Mouse (Mus musculus) CH12.LX (cell line): ENCODE results near the gene Kif24. TPM values are rescaled to one million over a fixed set of nuclear protein-coding genes. Genes with fewer than 3 reads are reported as not detected.

Source experiments
- DNase-seq: peaks from one replicate; pipeline ENCODE4 v3.0.0-alpha.2; 2013; ENCODE audit errors: extremely low read depth
- H3K27ac ChIP-seq: 2 replicates; pipeline ENCODE4 v1.5.1; 2012; ENCODE audit warnings: low read depth, mild to moderate bottlenecking, control low read depth, moderate library complexity; ENCODE audit not compliant: insufficient read depth
- H3K27me3 ChIP-seq: replicated peaks from 2 replicates; pipeline ENCODE3; 2012; ENCODE audit warnings: inconsistent platforms
- H3K36me3 ChIP-seq, 2 experiments: replicated peaks in 1 of 2; 2 replicates each; pipeline versions ENCODE3 to v1.6.1; 2012; ENCODE audit warnings: inconsistent platforms in 1 of 2, low read length in 1 of 2, mild to moderate bottlenecking in 1 of 2, mixed read lengths in 1 of 2, moderate library complexity in 1 of 2; ENCODE audit not compliant: control insufficient read depth in 1 of 2, insufficient read depth in 1 of 2
- H3K4me1 ChIP-seq, 2 experiments: 2 replicates each; pipeline ENCODE4 v1.6.1; 2012; ENCODE audit warnings: inconsistent platforms in 1 of 2, moderate library complexity in 1 of 2; ENCODE audit not compliant: insufficient read depth in 2 of 2, control insufficient read depth in 1 of 2
- H3K4me2 ChIP-seq: 2 replicates; pipeline ENCODE4 v1.6.1; 2012; ENCODE audit warnings: low read depth, mild to moderate bottlenecking, control low read depth; ENCODE audit not compliant: poor library complexity, insufficient read depth, severe bottlenecking
- H3K4me3 ChIP-seq, 3 experiments: fragments of 150-350 bp in 1 of 3; sonication (generic) in 1 of 3; replicated peaks in 1 of 3; 2 replicates each; pipeline versions ENCODE3 to v1.5.1; 2011 to 2012; ENCODE audit warnings: low read depth in 2 of 3, low read length in 2 of 3, mild to moderate bottlenecking in 2 of 3, moderate library complexity in 2 of 3, control low read depth in 1 of 3, improper control_type of control experiment in 1 of 3, inconsistent platforms in 1 of 3, mixed read lengths in 1 of 3; ENCODE audit not compliant: poor library complexity in 1 of 3
- H3K79me2 ChIP-seq: replicated peaks from 2 replicates; pipeline ENCODE4 v1.6.1; 2012; ENCODE audit warnings: mild to moderate bottlenecking, moderate library complexity; ENCODE audit not compliant: control insufficient read depth, poor library complexity, insufficient read depth, severe bottlenecking; ENCODE audit errors: extremely low read depth
- H3K9ac ChIP-seq: 2 replicates; pipeline ENCODE4 v1.6.1; 2012; ENCODE audit warnings: low read depth, mild to moderate bottlenecking, control low read depth, moderate library complexity; ENCODE audit not compliant: insufficient read depth
- H3K9me3 ChIP-seq: replicated peaks from 2 replicates; pipeline ENCODE3; 2012; ENCODE audit warnings: low read length, inconsistent platforms, mixed read lengths
- E2F4 ChIP-seq: IDR thresholded peaks from 2 replicates; pipeline ENCODE4 v1.6.1; 2011; ENCODE audit warnings: low read depth, low read length, improper control_type of control experiment; ENCODE audit not compliant: insufficient replicate concordance
- EP300 ChIP-seq: IDR thresholded peaks from 2 replicates; pipeline ENCODE4 v1.6.1; 2011; ENCODE audit warnings: low read length, improper control_type of control experiment
- ETS1 ChIP-seq: conservative IDR thresholded peaks from 2 replicates; pipeline ENCODE4 v1.6.1; 2012; ENCODE audit warnings: low read depth, mild to moderate bottlenecking, inconsistent platforms, low read length, improper control_type of control experiment, moderate library complexity
- GABPA ChIP-seq: IDR thresholded peaks from 2 replicates; pipeline ENCODE4 v1.6.1; 2012; ENCODE audit warnings: low read depth, low read length, improper control_type of control experiment, inconsistent platforms; ENCODE audit not compliant: insufficient replicate concordance
- HCFC1 ChIP-seq: IDR thresholded peaks from 2 replicates; pipeline ENCODE4 v1.6.1; 2012; ENCODE audit warnings: low read depth, mild to moderate bottlenecking, inconsistent platforms, low read length, improper control_type of control experiment
- JUND ChIP-seq: conservative IDR thresholded peaks from 2 replicates; pipeline ENCODE4 v1.6.1; 2011; ENCODE audit warnings: low read depth, low read length, improper control_type of control experiment
- MAFK ChIP-seq: IDR thresholded peaks from 2 replicates; pipeline ENCODE4 v1.6.1; 2011; ENCODE audit warnings: low read length, improper control_type of control experiment; ENCODE audit not compliant: insufficient replicate concordance
- MAX ChIP-seq: IDR thresholded peaks from 2 replicates; pipeline ENCODE4 v1.6.1; 2011; ENCODE audit warnings: low read length, improper control_type of control experiment
- MAZ ChIP-seq: IDR thresholded peaks from 2 replicates; pipeline ENCODE4 v1.6.1; 2012; ENCODE audit warnings: low read depth, mild to moderate bottlenecking, inconsistent platforms, low read length, improper control_type of control experiment, moderate library complexity
- MXI1 ChIP-seq: IDR thresholded peaks from 2 replicates; pipeline ENCODE4 v1.6.1; 2011; ENCODE audit warnings: mild to moderate bottlenecking, low read depth, low read length, improper control_type of control experiment
- POLR2A ChIP-seq: IDR thresholded peaks from 2 replicates; pipeline ENCODE4 v1.6.1; 2011; ENCODE audit warnings: low read depth, mild to moderate bottlenecking, improper control_type of control experiment, low read length
- POLR2AphosphoS2 ChIP-seq: IDR thresholded peaks from 2 replicates; pipeline ENCODE4 v1.6.1; 2011; ENCODE audit warnings: low read depth, low read length, improper control_type of control experiment
- TCF12 ChIP-seq: IDR thresholded peaks from 2 replicates; pipeline ENCODE4 v1.6.1; 2014; ENCODE audit warnings: low read depth, mild to moderate bottlenecking, inconsistent platforms, low read length, improper control_type of control experiment
- UBTF ChIP-seq: IDR thresholded peaks from 2 replicates; pipeline ENCODE4 v1.6.1; 2012; ENCODE audit warnings: low read depth, mild to moderate bottlenecking, inconsistent platforms, low read length, improper control_type of control experiment, moderate library complexity
- ZC3H11A ChIP-seq: IDR thresholded peaks from 2 replicates; pipeline ENCODE4 v1.6.1; 2012; ENCODE audit warnings: low read depth, mild to moderate bottlenecking, inconsistent platforms, low read length, improper control_type of control experiment
- ZKSCAN1 ChIP-seq: IDR thresholded peaks from 2 replicates; pipeline ENCODE4 v1.6.1; 2012; ENCODE audit warnings: low read depth, inconsistent platforms, low read length, improper control_type of control experiment, borderline replicate concordance
- ZNF384 ChIP-seq: IDR thresholded peaks from 2 replicates; pipeline ENCODE4 v1.6.1; 2012; ENCODE audit warnings: low read depth, low read length, improper control_type of control experiment, inconsistent platforms
- dilution Hi-C: fragments of 300-500 bp; cut with MboI; formaldehyde crosslinking; loops from 2 replicates; pipeline ENCODE4 v1.14.3; 2020; ENCODE audit warnings: low sequenced_read_pairs; ENCODE audit not compliant: extremely low pct_unique_long_range_greater_than_20kb, extremely low pct_ligation_motif_present
- in situ Hi-C: fragments of 300-500 bp; cut with MboI; formaldehyde crosslinking; loops from 3 replicates; pipeline ENCODE4 v1.14.3; 2019; ENCODE audit warnings: low sequenced_read_pairs, low pct_ligation_motif_present, low pct_unique_long_range_greater_than_20kb, mixed read lengths
- polyA plus RNA-seq: library from polyadenylated mRNA; unstranded; fragments of >175 nt; gene quantifications from 2 replicates; pipeline ENCODE4 v1.2.1, GENCODE M21; 2012; ENCODE audit warnings: low read depth; ENCODE audit not compliant: insufficient read length
- total RNA-seq, 2 experiments: library from RNA; depleted of rRNA; stranded (reverse); fragments of 300-350 nt in 1 of 2; fragments of >200 nt in 1 of 2; gene quantifications; 2 replicates each; pipeline ENCODE4 v1.2.3; 2012 to 2014

The Kif24 gene
- total and polyA plus RNA-seq, 3 experiments = 6.4 to 8.6 (median 8.4) TPM

- H3K4me2 ChIP-seq = no peak overlapping the region
- DNase-seq = no peak
- no peaks in the 10 kb centered on the region for H3K36me3 ChIP-seq
- H3K9me3 ChIP-seq = peaks cover 14% of the 10 kb centered on the region
- dilution Hi-C loops (no loop called here), in situ Hi-C loops (no loop called here)
- no peak overlapping the region for H3K27ac ChIP-seq
- no peak for TF ChIP-seq POLR2A
- no peak for TF ChIP-seq ZKSCAN1
- TF ChIP-seq MXI1 = no peak
- no peak for TF ChIP-seq JUND
- TF ChIP-seq MAZ = no peak
- TF ChIP-seq E2F4 = no peak
- TF ChIP-seq ETS1 = no peak
- TF ChIP-seq ZNF384 = no peak
- TF ChIP-seq GABPA = no peak
- no peak for TF ChIP-seq HCFC1
- TF ChIP-seq MAFK = no peak
- no peak for TF ChIP-seq EP300
- TF ChIP-seq TCF12 = no peak
- TF ChIP-seq UBTF = no peak
- no peaks in the 10 kb centered on the region for H3K4me1 ChIP-seq
- peaks cover 20% of the 10 kb centered on the region for H3K27me3 ChIP-seq
- no peak overlapping the region for H3K9ac ChIP-seq
- H3K79me2 ChIP-seq = no peaks in the 10 kb centered on the region
- no peak overlapping the region for H3K4me3 ChIP-seq
Observed at GRCm38 (mm10) chr4:41495076-41495475, 30.4 kb upstream of the Kif24 start.

GRCm38 (mm10) chr4:41494378-41494777, 29.7 kb upstream of the Kif24 start:
- Histone ChIP-seq H3K9me3 (peaks cover 14% of the 10 kb centered on the region), H3K4me1 (no peaks in the 10 kb centered on the region), H3K9ac (no peak overlapping the region), H3K79me2 (no peaks in the 10 kb centered on the region), H3K36me3 (no peaks in the 10 kb centered on the region), H3K4me2 (no peak overlapping the region), H3K27me3 (peaks cover 19% of the 10 kb centered on the region), H3K4me3 (no peak overlapping the region), H3K27ac (no peak overlapping the region)
- no peak for DNase-seq
- TF ChIP-seq ETS1 (no peak), POLR2AphosphoS2 (no peak), ZC3H11A (no peak), MAX (no peak)
- dilution Hi-C loops (no loop called here), in situ Hi-C loops (no loop called here)
